Mouse (Mus musculus) naive thymus-derived CD4-positive, alpha-beta T cell, adult 2 months (primary cell): ENCODE measurements around the gene Usp19.
A peak's percentile ranks its signal among the peaks of the same experiment; 100 is the strongest.

Source experiments
- DNase-seq: peaks from one replicate; pipeline ENCODE4 v3.0.0-alpha.2; 2011; ENCODE audit warnings: low read depth

Gene Usp19

DNA sequence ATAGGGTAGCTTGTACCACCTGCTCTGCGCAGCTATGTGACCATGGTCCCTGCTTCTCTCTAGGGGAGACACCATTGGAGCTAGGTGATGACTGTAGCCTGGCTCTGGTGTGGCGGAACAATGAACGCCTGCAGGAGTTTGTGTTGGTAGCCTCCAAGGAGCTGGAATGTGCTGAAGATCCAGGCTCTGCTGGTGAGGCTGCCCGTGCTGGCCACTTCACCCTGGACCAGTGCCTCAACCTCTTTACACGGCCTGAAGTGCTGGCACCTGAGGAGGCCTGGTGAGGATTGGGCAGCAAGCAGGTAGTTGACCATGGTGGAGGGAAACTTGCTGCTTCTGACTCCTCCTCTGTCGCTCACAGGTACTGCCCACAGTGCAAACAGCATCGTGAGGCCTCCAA is 8.8 kb downstream of the Usp19 start:
- DNase-seq: no peak

DNA sequence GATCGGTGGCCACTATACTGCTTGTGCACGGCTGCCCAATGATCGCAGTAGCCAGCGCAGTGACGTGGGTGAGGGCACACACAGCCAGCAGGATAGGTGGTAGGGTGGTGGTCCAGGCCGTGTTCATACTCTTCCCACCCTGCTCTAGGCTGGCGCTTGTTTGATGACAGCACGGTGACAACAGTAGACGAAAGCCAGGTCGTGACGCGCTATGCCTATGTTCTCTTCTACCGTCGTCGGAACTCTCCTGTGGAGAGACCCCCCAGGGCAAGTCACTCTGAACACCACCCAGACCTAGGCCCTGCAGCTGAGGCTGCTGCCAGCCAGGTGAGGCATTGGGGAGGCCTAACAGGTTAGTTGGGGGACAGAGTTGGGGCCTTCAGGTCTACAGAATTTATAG is 9.5 kb downstream of the Usp19 start:
- no peak for DNase-seq

GRCm38 (mm10) chr9:108506901-108507300 is 16.5 kb downstream of the Usp19 start:
- DNase-seq: no peak

- peak; percentile 96 for DNase-seq
Observed at GRCm38 (mm10) chr9:108507619-108508434, 17.4 kb downstream of the Usp19 start, which contains the start of gene Qars. Gene Qars, plus strand, starts transcription at chr9:108507706.

DNA sequence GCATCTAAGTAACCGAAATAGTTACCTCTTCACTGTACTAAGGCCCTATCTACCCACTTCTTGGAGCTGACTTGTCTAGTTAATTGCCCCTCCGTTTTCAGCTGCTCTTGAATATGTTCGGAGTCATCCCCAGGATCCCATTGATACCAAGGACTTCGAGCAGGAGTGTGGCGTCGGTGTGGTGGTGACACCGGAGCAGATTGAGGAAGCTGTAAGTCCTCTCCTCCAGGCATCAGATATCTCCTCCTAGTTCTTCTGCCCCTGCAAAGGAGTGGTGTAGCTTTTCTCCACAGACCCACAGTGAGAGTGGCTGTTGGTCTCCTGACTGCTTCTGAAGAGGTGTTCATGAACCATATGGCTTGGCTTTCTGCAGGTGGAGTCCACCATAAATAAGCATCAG is 18.4 kb downstream of the Usp19 start:
- DNase-seq: no peak

DNA sequence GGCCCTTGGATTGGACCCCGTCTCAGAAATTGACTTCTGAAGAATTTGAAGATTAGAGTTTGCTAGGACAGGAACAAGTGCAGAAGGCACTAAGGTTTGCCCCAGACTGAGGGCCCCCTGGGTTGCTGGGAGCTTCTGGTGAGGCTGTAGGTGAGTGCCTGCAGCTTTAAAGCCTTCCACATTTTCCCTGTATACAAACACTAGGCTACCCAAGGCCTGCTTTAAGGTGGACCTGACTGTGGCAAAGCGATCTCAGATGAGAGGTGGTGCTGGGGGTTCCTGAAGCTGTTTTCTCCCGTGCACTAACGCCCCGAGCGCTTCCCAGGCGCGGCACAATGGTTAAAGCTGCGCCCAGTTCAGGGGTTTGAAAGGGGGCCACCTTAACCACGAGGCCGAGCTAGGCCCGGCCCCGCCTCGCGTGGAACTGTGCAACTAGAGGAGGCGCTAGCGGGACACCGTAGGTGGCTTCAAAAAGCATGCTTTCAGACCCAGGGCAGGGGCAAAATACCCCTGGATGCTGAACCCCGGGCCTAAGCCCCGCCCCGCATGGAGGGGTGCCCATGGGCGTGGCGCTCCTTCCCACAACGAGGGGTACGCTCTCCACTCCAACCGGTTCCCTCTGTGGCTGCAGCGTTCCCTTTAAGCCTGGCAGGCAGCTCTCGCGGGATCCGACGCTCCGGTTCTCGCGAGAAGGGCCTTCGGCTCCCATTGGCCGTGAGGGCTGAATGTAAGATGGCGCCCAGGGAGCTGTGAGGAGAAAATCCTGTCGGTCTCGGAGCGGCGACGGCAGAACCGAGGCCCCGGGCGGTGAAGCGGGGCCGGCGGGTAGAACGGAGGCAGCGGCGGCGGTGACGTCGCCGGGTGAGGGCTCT is 26.2 kb downstream of the Usp19 start, which contains the start of gene Qrich1:
Qrich1 (plus strand) TSS at position 427 of the 872 bp plus-strand sequence.
- peak; percentile 99 for DNase-seq

DNA sequence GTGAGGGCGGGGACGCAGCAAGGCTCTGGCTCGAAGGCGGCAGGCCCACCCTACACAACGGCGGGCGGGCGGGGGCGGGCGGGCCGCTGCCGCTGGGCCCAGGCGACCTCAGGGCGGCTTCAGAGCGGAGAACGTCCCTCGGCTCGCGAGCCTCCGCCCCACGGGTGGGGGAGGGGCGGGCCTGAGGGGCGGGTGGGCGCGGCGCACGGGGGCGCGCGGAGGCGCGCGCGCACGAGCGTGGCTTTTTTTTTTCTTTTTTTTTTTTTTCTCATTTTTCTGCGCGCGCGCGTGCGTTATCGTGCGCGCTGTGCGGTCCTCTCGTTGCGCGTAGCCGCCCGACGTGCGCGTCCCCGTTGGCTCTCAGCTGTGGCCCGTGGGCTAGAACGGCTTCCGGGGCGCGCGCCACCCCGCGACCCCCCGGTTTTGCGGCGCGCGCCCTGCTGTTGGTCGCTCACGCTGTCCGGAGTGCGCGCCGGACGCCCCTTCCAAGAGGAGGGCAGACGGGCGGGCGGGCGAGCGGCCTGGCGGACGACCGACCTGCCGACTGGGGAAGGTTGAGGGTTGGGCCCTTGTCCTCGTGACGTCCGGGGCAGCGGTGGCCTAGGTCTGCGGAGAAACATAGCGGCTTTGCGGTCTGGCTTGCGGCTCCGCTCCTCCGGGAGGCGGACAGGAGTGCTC is 27.0 kb downstream of the Usp19 start:
- DNase-seq: peak; percentile 88

GRCm38 (mm10) chr9:108517931-108518332 is 27.5 kb downstream of the Usp19 start:
- DNase-seq: peak; percentile 85

- no peak for DNase-seq
Observed at GRCm38 (mm10) chr9:108521604-108522003, 31.2 kb downstream of the Usp19 start.

- DNase-seq: no peak
Observed at GRCm38 (mm10) chr9:108523341-108523740, 32.9 kb downstream of the Usp19 start.

DNA sequence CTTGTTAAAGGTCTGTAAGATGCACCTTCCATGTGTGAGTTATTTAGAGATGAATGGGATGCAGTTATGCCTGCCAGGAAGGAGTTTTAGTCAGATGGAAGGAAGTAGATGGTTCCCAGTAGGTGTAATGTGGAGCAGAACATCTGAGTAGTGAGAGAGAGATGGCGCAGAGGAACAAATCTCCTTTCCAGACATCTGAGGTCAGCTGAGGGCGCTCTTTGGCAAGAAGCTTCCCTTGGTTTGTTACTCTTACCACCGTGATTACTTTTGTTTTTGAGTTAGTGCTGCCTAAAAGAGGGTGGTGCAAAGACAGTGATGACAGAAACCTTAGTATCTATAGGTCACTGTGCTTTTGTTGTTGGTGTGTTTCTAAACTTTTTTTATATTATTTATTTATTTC is 35.0 kb downstream of the Usp19 start:
- DNase-seq: no peak

GRCm38 (mm10) chr9:108530954-108531353 is 40.6 kb downstream of the Usp19 start:
- DNase-seq: no peak

GRCm38 (mm10) chr9:108531496-108531895 is 41.1 kb downstream of the Usp19 start:
- DNase-seq: no peak

DNA sequence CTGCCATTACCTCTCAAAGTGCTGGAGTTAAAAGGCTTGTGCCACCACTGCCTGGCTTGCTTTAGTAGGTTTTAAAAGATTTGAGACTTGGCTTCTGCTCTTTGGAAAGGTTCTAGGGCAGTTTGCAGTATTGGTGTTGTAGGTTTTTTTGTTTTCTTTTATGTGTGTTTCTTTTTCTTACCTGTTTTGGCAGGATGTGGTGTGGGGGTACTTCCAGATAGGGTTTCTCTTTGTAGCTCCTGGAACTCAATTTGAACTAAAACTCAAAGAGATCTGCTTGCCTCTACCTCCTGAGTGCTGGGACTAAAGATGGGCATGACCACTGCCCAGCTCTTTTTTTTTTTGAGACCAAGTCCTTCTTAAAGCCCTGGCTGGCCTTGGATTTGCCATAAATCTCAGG is 50.4 kb downstream of the Usp19 start:
- DNase-seq: peak; percentile 65

GRCm38 (mm10) chr9:108545986-108546385 is 55.6 kb downstream of the Usp19 start:
- no peak for DNase-seq

- DNase-seq: no peak
Observed at GRCm38 (mm10) chr9:108546875-108547274, 56.5 kb downstream of the Usp19 start.
